Mouse (Mus musculus): ENCODE data around the gene Gm21616. TPM values are rescaled to one million over a fixed set of nuclear protein-coding genes. Genes with fewer than 3 reads are reported as not detected.
"Not testable (repeated sequence)": the region's sequence is repeated elsewhere in the genome, so short reads cannot be mapped to it uniquely, and the experiment has no call there.

Gm21616 gene
- not detected in 2 replicates for polyA plus RNA-seq (2014; fragmentation: Nextera tagmentation; extraction: Ambion mirVana)

- not testable (repeated sequence) for DNase-seq (ENCODE audit: low spot score, missing footprints); H3K27me3 ChIP-seq (ENCODE audit: control insufficient read depth, insufficient read depth, low read length); H3K9me3 ChIP-seq (ENCODE audit: control insufficient read depth, low read length); H3K27ac ChIP-seq (ENCODE audit: low read depth, low read length); H3K36me3 ChIP-seq (ENCODE audit: control insufficient read depth, insufficient read depth, low read length); H3K9ac ChIP-seq (ENCODE audit: low read length); H3K4me3 ChIP-seq (ENCODE audit: low read depth, low read length); H3K4me1 ChIP-seq (ENCODE audit: control insufficient read depth, insufficient read depth, low read length); H3K4me2 ChIP-seq; ATAC-seq (ENCODE audit: low FRiP score)
- WGBS: no CpG with 5 or more reads among the region's 4 CpGs
Measured at GRCm38 (mm10) chrX:125435242-125435641, at the start of gene Gm21616. Gene Gm21616 (plus strand): TSS chrX:125435542.
